Comparison of ENCODE assay signal across 15 mouse cellular contexts in genomic region chr11:21164312-21164993, GRCm38 (mm10).
A peak's percentile ranks its signal among the peaks of the same experiment; 100 is the strongest.
DNase-seq lines count a peak whose midpoint lies in the region; ATAC-seq and TF ChIP-seq lines count a peak whose summit lies in the region.
"Had no signal": no experiment of that assay in that cellular context is flagged by ENCODE, and none has a peak within 500 bp of the region (broad histone marks: within the 10 kb centered on the region; RNA-seq: fewer than 3 reads in every experiment).

No protein-coding gene starts in this region.

- H3K9ac ChIP-seq in embryonic facial prominence, embryonic 11.5 days (replicated peaks; ENCODE audit: low read length), result no peak overlapping the region
- H3K9ac ChIP-seq in lung, embryonic 14.5 days, result no peak overlapping the region
- H3K9ac ChIP-seq: kidney, embryonic 15.5 days; liver, embryonic 12.5 days had no signal

- ATAC-seq in embryonic facial prominence, embryonic 11.5 days (replicated peaks; ENCODE audit: insufficient number of reproducible peaks, low FRiP score, low TSS enrichment, low read depth), result 0 out of 2 replicates have a peak, but pooled peaks have one; percentile 14
- peak; percentile 38; the same call in 1 of the 2 replicates for ATAC-seq in lung, embryonic 14.5 days (ENCODE audit: insufficient read depth)
- ATAC-seq: liver, embryonic 12.5 days had no signal

- H3K4me1 ChIP-seq in embryonic facial prominence, embryonic 11.5 days (ENCODE audit: control insufficient read depth, insufficient read depth, low read length), result no peaks in the 10 kb centered on the region
- H3K4me1 ChIP-seq in embryonic facial prominence, embryonic 10.5 days, result peaks cover 29% of the 10 kb centered on the region
- peaks cover 19% of the 10 kb centered on the region for H3K4me1 ChIP-seq in lung, embryonic 14.5 days (ENCODE audit: insufficient read depth)

- H3K27ac ChIP-seq in embryonic facial prominence, embryonic 11.5 days (replicated peaks; ENCODE audit: low read depth, low read length), result no peak overlapping the region
- H3K27ac ChIP-seq in embryonic facial prominence, embryonic 10.5 days (replicated peaks), result no peak overlapping the region
- no peak overlapping the region; the same call in 1 of the 2 replicates for H3K27ac ChIP-seq in lung, embryonic 14.5 days (ENCODE audit: low read depth)
- H3K27ac ChIP-seq: forebrain, embryonic 13.5 days; kidney, embryonic 15.5 days; liver, embryonic 12.5 days; macrophage had no signal

- H3K9me3 ChIP-seq in embryonic facial prominence, embryonic 11.5 days (replicated peaks; ENCODE audit: control insufficient read depth, low read length), result no peaks in the 10 kb centered on the region
- H3K9me3 ChIP-seq in embryonic facial prominence, embryonic 10.5 days, result no peaks in the 10 kb centered on the region
- 0 out of 2 replicates have a peak, but pooled peaks cover 3% of the 10 kb centered on the region for H3K9me3 ChIP-seq in lung, embryonic 14.5 days (ENCODE audit: low read depth, low read length)
- H3K9me3 ChIP-seq: forebrain, embryonic 13.5 days; kidney, embryonic 15.5 days; liver, embryonic 12.5 days had no signal

- no peak for TF ChIP-seq CTCF in lung, embryonic 14.5 days (IDR thresholded peaks at IDR 0.05; ENCODE audit: low read depth)

- H3K27me3 ChIP-seq in embryonic facial prominence, embryonic 11.5 days (ENCODE audit: control insufficient read depth, insufficient read depth, low read length), result no peaks in the 10 kb centered on the region
- no peaks in the 10 kb centered on the region for H3K27me3 ChIP-seq in embryonic facial prominence, embryonic 10.5 days (replicated peaks; ENCODE audit: low read depth, poor library complexity, severe bottlenecking)
- H3K27me3 ChIP-seq in lung, embryonic 14.5 days (ENCODE audit: insufficient read depth, low read length), result no peaks in the 10 kb centered on the region
- H3K27me3 ChIP-seq in splenic B cell, adult 2 months (ENCODE audit: control insufficient read depth, insufficient read depth, low read length, poor library complexity, severe bottlenecking), result no peaks in the 10 kb centered on the region
- H3K27me3 ChIP-seq: forebrain, embryonic 13.5 days; kidney, embryonic 15.5 days; liver, embryonic 12.5 days had no signal

- no peak overlapping the region for H3K4me2 ChIP-seq in embryonic facial prominence, embryonic 11.5 days (ENCODE audit: low read depth, low read length)
- no peak overlapping the region for H3K4me2 ChIP-seq in lung, embryonic 14.5 days
- H3K4me2 ChIP-seq: forebrain, embryonic 13.5 days; liver, embryonic 12.5 days; midbrain, embryonic 11.5 days had no signal

- DNase-seq in embryonic facial prominence, embryonic 11.5 days (ENCODE audit: low spot score), result no peak
- no peak for DNase-seq in embryonic facial prominence, embryonic 10.5 days (ENCODE audit: low spot score)
- DNase-seq in lung, embryonic 14.5 days, result peak; percentile 26
- DNase-seq in lung, postnatal 10 days, result no peak
- DNase-seq in thymus, postnatal 14 days, result peak; percentile 42
- no peak for DNase-seq in thymus, adult 18-20 months
- peak; percentile 31 for DNase-seq in splenic B cell, adult 2 months (ENCODE audit: low read depth, low spot score)
- DNase-seq in urinary bladder, postnatal 10 days (ENCODE audit: low spot score), result no peak
- DNase-seq: adrenal gland, adult 2 months; spleen, adult 18-20 months had no signal

- 69% methylated on average over 8 of the region's 8 CpGs for WGBS in embryonic facial prominence, embryonic 11.5 days
- WGBS in embryonic facial prominence, embryonic 10.5 days, result 70% methylated on average over 8 of the region's 8 CpGs
- WGBS in lung, embryonic 14.5 days, result 46% methylated on average over 8 of the region's 8 CpGs

- H3K4me3 ChIP-seq in embryonic facial prominence, embryonic 11.5 days (ENCODE audit: low read depth, low read length), result no peak overlapping the region
- H3K4me3 ChIP-seq in embryonic facial prominence, embryonic 10.5 days, result no peak overlapping the region
- H3K4me3 ChIP-seq in lung, embryonic 14.5 days (ENCODE audit: low read depth, low read length), result no peak overlapping the region
- H3K4me3 ChIP-seq: forebrain, embryonic 13.5 days; kidney, embryonic 15.5 days; liver, embryonic 12.5 days had no signal

- no peaks in the 10 kb centered on the region for H3K36me3 ChIP-seq in embryonic facial prominence, embryonic 11.5 days (replicated peaks; ENCODE audit: control insufficient read depth, insufficient read depth, low read depth, low read length)
- no peaks in the 10 kb centered on the region for H3K36me3 ChIP-seq in embryonic facial prominence, embryonic 10.5 days (replicated peaks)
- no peaks in the 10 kb centered on the region for H3K36me3 ChIP-seq in lung, embryonic 14.5 days (ENCODE audit: insufficient read depth)
- H3K36me3 ChIP-seq in splenic B cell, adult 2 months (ENCODE audit: control insufficient read depth, insufficient read depth, low read length, poor library complexity, severe bottlenecking), result no peaks in the 10 kb centered on the region
- H3K36me3 ChIP-seq: kidney, embryonic 15.5 days; liver, embryonic 12.5 days had no signal

Comparison
In these comparisons a context has a peak if more than half of its experiments do, and no peak if none do; other contexts are left out.
1. DNase-seq: peak in lung, embryonic 14.5 days (single experiment), thymus, postnatal 14 days (single experiment) and splenic B cell, adult 2 months (single experiment); none in embryonic facial prominence, embryonic 11.5 days (single experiment), embryonic facial prominence, embryonic 10.5 days (single experiment), lung, postnatal 10 days (single experiment), thymus, adult 18-20 months (0 of 2) and urinary bladder, postnatal 10 days (single experiment).